Mouse (Mus musculus): ENCODE data around the gene Vasp. TPM values are rescaled to one million over a fixed set of nuclear protein-coding genes. Genes with fewer than 3 reads are reported as not detected.

The Vasp gene
- polyA plus RNA-seq (2015; fragmentation: Illumina TruSeq; extraction: RNeasy Lipid Tissue Mini Kit (QIAGEN cat#74804); ENCODE audit: insufficient read depth, low replicate concordance): 295 TPM

GRCm38 (mm10) chr7:19271238-19272172 is at the start of gene Vasp:
Gene Vasp (minus strand): TSS chr7:19271817.

GRCm38 (mm10) chr7:19309884-19310641 is 38.4 kb upstream of the Vasp start, which contains the start of gene Fosb:
Gene Fosb (minus strand): TSS chr7:19310051.

GRCm38 (mm10) chr7:19282385-19282784 is 10.8 kb upstream of the Vasp start, which contains the start of gene Rtn2:
Gene Rtn2 (plus strand): TSS chr7:19282624.

GRCm38 (mm10) chr7:19279581-19280114 is 8.0 kb upstream of the Vasp start, which contains the start of gene Ppm1n:
Gene Ppm1n (minus strand): TSS chr7:19280064.

GRCm38 (mm10) chr7:19227883-19228792 is 43.5 kb downstream of the Vasp start, which contains the start of gene Opa3:
Gene Opa3 (plus strand): TSS chr7:19228334.

GRCm38 (mm10) chr7:19211996-19212755 is 59.4 kb downstream of the Vasp start, which contains the start of gene Gpr4:
Gene Gpr4 (plus strand): TSS chr7:19212538.

Other genes with a start within 250 kb of the Vasp start
- not detected for gene Foxa3, start 248.3 kb downstream of the Vasp start, polyA plus RNA-seq (2015; fragmentation: Illumina TruSeq; extraction: RNeasy Lipid Tissue Mini Kit (QIAGEN cat#74804); ENCODE audit: insufficient read depth, low replicate concordance)
- gene Sympk, start 247.4 kb downstream of the Vasp start, polyA plus RNA-seq (2015; fragmentation: Illumina TruSeq; extraction: RNeasy Lipid Tissue Mini Kit (QIAGEN cat#74804); ENCODE audit: insufficient read depth, low replicate concordance): 43.3 TPM
- not detected for gene Rsph6a, start 217.1 kb downstream of the Vasp start, polyA plus RNA-seq (2015; fragmentation: Illumina TruSeq; extraction: RNeasy Lipid Tissue Mini Kit (QIAGEN cat#74804); ENCODE audit: insufficient read depth, low replicate concordance)
- gene Dmwd, start 195.6 kb downstream of the Vasp start, polyA plus RNA-seq (2015; fragmentation: Illumina TruSeq; extraction: RNeasy Lipid Tissue Mini Kit (QIAGEN cat#74804); ENCODE audit: insufficient read depth, low replicate concordance): 5.3 TPM
- gene Dmpk, start 188.0 kb downstream of the Vasp start, polyA plus RNA-seq (2015; fragmentation: Illumina TruSeq; extraction: RNeasy Lipid Tissue Mini Kit (QIAGEN cat#74804); ENCODE audit: insufficient read depth, low replicate concordance): 37.1 TPM
- 2.0 TPM for gene Six5, start 177.2 kb downstream of the Vasp start, polyA plus RNA-seq (2015; fragmentation: Illumina TruSeq; extraction: RNeasy Lipid Tissue Mini Kit (QIAGEN cat#74804); ENCODE audit: insufficient read depth, low replicate concordance)
- 0.11 TPM for gene Gm4969, start 153.4 kb downstream of the Vasp start, polyA plus RNA-seq (2015; fragmentation: Illumina TruSeq; extraction: RNeasy Lipid Tissue Mini Kit (QIAGEN cat#74804); ENCODE audit: insufficient read depth, low replicate concordance)
- gene Fbxo46, start 152.0 kb downstream of the Vasp start, polyA plus RNA-seq (2015; fragmentation: Illumina TruSeq; extraction: RNeasy Lipid Tissue Mini Kit (QIAGEN cat#74804); ENCODE audit: insufficient read depth, low replicate concordance): 2.9 TPM
- gene Qpctl, start 122.5 kb downstream of the Vasp start, polyA plus RNA-seq (2015; fragmentation: Illumina TruSeq; extraction: RNeasy Lipid Tissue Mini Kit (QIAGEN cat#74804); ENCODE audit: insufficient read depth, low replicate concordance): 9.4 TPM
- gene Snrpd2, start 122.1 kb downstream of the Vasp start, polyA plus RNA-seq (2015; fragmentation: Illumina TruSeq; extraction: RNeasy Lipid Tissue Mini Kit (QIAGEN cat#74804); ENCODE audit: insufficient read depth, low replicate concordance): 28.2 TPM
- not detected for gene Gipr, start 105.7 kb downstream of the Vasp start, polyA plus RNA-seq (2015; fragmentation: Illumina TruSeq; extraction: RNeasy Lipid Tissue Mini Kit (QIAGEN cat#74804); ENCODE audit: insufficient read depth, low replicate concordance)
- 6.2 TPM for gene Eml2, start 95.4 kb downstream of the Vasp start, polyA plus RNA-seq (2015; fragmentation: Illumina TruSeq; extraction: RNeasy Lipid Tissue Mini Kit (QIAGEN cat#74804); ENCODE audit: insufficient read depth, low replicate concordance)
- 4.4 TPM for gene Gpr4, start 59.3 kb downstream of the Vasp start, polyA plus RNA-seq (2015; fragmentation: Illumina TruSeq; extraction: RNeasy Lipid Tissue Mini Kit (QIAGEN cat#74804); ENCODE audit: insufficient read depth, low replicate concordance)
- gene Opa3, start 43.5 kb downstream of the Vasp start, polyA plus RNA-seq (2015; fragmentation: Illumina TruSeq; extraction: RNeasy Lipid Tissue Mini Kit (QIAGEN cat#74804); ENCODE audit: insufficient read depth, low replicate concordance): 17.4 TPM
- 1.3 TPM for gene Ppm1n, start 8.2 kb upstream of the Vasp start, polyA plus RNA-seq (2015; fragmentation: Illumina TruSeq; extraction: RNeasy Lipid Tissue Mini Kit (QIAGEN cat#74804); ENCODE audit: insufficient read depth, low replicate concordance)
- gene Rtn2, start 10.8 kb upstream of the Vasp start, polyA plus RNA-seq (2015; fragmentation: Illumina TruSeq; extraction: RNeasy Lipid Tissue Mini Kit (QIAGEN cat#74804); ENCODE audit: insufficient read depth, low replicate concordance): 1.8 TPM
- 1.4 TPM for gene Fosb, start 38.2 kb upstream of the Vasp start, polyA plus RNA-seq (2015; fragmentation: Illumina TruSeq; extraction: RNeasy Lipid Tissue Mini Kit (QIAGEN cat#74804); ENCODE audit: insufficient read depth, low replicate concordance)
- 15.9 TPM for gene Ercc1, start 73.0 kb upstream of the Vasp start, polyA plus RNA-seq (2015; fragmentation: Illumina TruSeq; extraction: RNeasy Lipid Tissue Mini Kit (QIAGEN cat#74804); ENCODE audit: insufficient read depth, low replicate concordance)
- gene Cd3eap, start 87.7 kb upstream of the Vasp start, polyA plus RNA-seq (2015; fragmentation: Illumina TruSeq; extraction: RNeasy Lipid Tissue Mini Kit (QIAGEN cat#74804); ENCODE audit: insufficient read depth, low replicate concordance): 7.3 TPM
- 0.11 TPM for gene Ppp1r13l, start 87.9 kb upstream of the Vasp start, polyA plus RNA-seq (2015; fragmentation: Illumina TruSeq; extraction: RNeasy Lipid Tissue Mini Kit (QIAGEN cat#74804); ENCODE audit: insufficient read depth, low replicate concordance)
- 21.4 TPM for gene Ercc2, start 110.2 kb upstream of the Vasp start, polyA plus RNA-seq (2015; fragmentation: Illumina TruSeq; extraction: RNeasy Lipid Tissue Mini Kit (QIAGEN cat#74804); ENCODE audit: insufficient read depth, low replicate concordance)
- gene Klc3, start 132.3 kb upstream of the Vasp start, polyA plus RNA-seq (2015; fragmentation: Illumina TruSeq; extraction: RNeasy Lipid Tissue Mini Kit (QIAGEN cat#74804); ENCODE audit: insufficient read depth, low replicate concordance): not detected
- not detected for gene Ckm, start 133.0 kb upstream of the Vasp start, polyA plus RNA-seq (2015; fragmentation: Illumina TruSeq; extraction: RNeasy Lipid Tissue Mini Kit (QIAGEN cat#74804); ENCODE audit: insufficient read depth, low replicate concordance)
- 9.6 TPM for gene Mark4, start 187.0 kb upstream of the Vasp start, polyA plus RNA-seq (2015; fragmentation: Illumina TruSeq; extraction: RNeasy Lipid Tissue Mini Kit (QIAGEN cat#74804); ENCODE audit: insufficient read depth, low replicate concordance)
- gene Exoc3l2, start 191.5 kb upstream of the Vasp start, polyA plus RNA-seq (2015; fragmentation: Illumina TruSeq; extraction: RNeasy Lipid Tissue Mini Kit (QIAGEN cat#74804); ENCODE audit: insufficient read depth, low replicate concordance): 2.4 TPM
- 8.9 TPM for gene Bloc1s3, start 236.6 kb upstream of the Vasp start, polyA plus RNA-seq (2015; fragmentation: Illumina TruSeq; extraction: RNeasy Lipid Tissue Mini Kit (QIAGEN cat#74804); ENCODE audit: insufficient read depth, low replicate concordance)
- 4.6 TPM for gene Trappc6a, start 236.6 kb upstream of the Vasp start, polyA plus RNA-seq (2015; fragmentation: Illumina TruSeq; extraction: RNeasy Lipid Tissue Mini Kit (QIAGEN cat#74804); ENCODE audit: insufficient read depth, low replicate concordance)
- gene Nkpd1, start 246.0 kb upstream of the Vasp start, polyA plus RNA-seq (2015; fragmentation: Illumina TruSeq; extraction: RNeasy Lipid Tissue Mini Kit (QIAGEN cat#74804); ENCODE audit: insufficient read depth, low replicate concordance): 0.26 TPM